Mouse (Mus musculus) heart, adult 9 months (tissue): ENCODE measurements around the gene Prkcz.

Experiments
- DNase-seq, 2 experiments: peaks; one replicate each; pipeline ENCODE4 v3.0.0; 2022; ENCODE audit warnings: low spot score in 2 of 2

Prkcz gene

GRCm38 (mm10) chr4:155245770-155246492 lies 115.2 kb downstream of the Prkcz start:
- no peak for DNase-seq

GRCm38 (mm10) chr4:155243233-155243632 lies 117.9 kb downstream of the Prkcz start:
- no peak for DNase-seq

- DNase-seq = peak; percentile 33 to 35
These were observed 118.9 kb downstream of the Prkcz start for GRCm38 (mm10) chr4:155242292-155242691.

- no peak for DNase-seq
These were observed 119.4 kb downstream of the Prkcz start for GRCm38 (mm10) chr4:155241789-155242188.

- DNase-seq = no peak
These were observed 121.7 kb downstream of the Prkcz start for GRCm38 (mm10) chr4:155239494-155239893.

GRCm38 (mm10) chr4:155238276-155238675 lies 122.9 kb downstream of the Prkcz start:
- DNase-seq = peak; percentile 65 to 71

GRCm38 (mm10) chr4:155236737-155237385 lies 124.3 kb downstream of the Prkcz start:
- no peak for DNase-seq

- DNase-seq = peak; percentile 97
These were observed 125.6 kb downstream of the Prkcz start for GRCm38 (mm10) chr4:155235311-155236119.

- DNase-seq = no peak
These were observed 126.5 kb downstream of the Prkcz start for GRCm38 (mm10) chr4:155234371-155235310.

GRCm38 (mm10) chr4:155233878-155234277 lies 127.3 kb downstream of the Prkcz start:
- peak; percentile 89 to 91 for DNase-seq

- no peak for DNase-seq
These were observed 132.7 kb downstream of the Prkcz start for GRCm38 (mm10) chr4:155228461-155228860.

GRCm38 (mm10) chr4:155227986-155228385 lies 133.2 kb downstream of the Prkcz start:
- DNase-seq = no peak

GRCm38 (mm10) chr4:155225918-155226317 lies 135.2 kb downstream of the Prkcz start:
- no peak for DNase-seq

GRCm38 (mm10) chr4:155223594-155224528 lies 137.3 kb downstream of the Prkcz start:
- no peak for DNase-seq

GRCm38 (mm10) chr4:155222841-155223593 lies 138.1 kb downstream of the Prkcz start:
- peak; percentile 97 to 99 for DNase-seq

- no peak for DNase-seq
These were observed 138.7 kb downstream of the Prkcz start, which contains the start of gene Ski for GRCm38 (mm10) chr4:155222552-155222840. Ski (minus strand) TSS chr4:155222592.

GRCm38 (mm10) chr4:155221599-155222551 lies 139.3 kb downstream of the Prkcz start:
- DNase-seq = peak; percentile 50 to 69

- DNase-seq = no peak
These were observed 140.1 kb downstream of the Prkcz start for GRCm38 (mm10) chr4:155221106-155221505.
